Mouse (Mus musculus) stomach, postnatal 0 days (tissue): ENCODE data around the gene Rgs3. TPM values are rescaled to one million over a fixed set of nuclear protein-coding genes. Genes with fewer than 3 reads are reported as not detected.

Source experiments
- ATAC-seq: fragments of 200-750 bp; cut with Nextera tagmentation; 2 replicates; pipeline ENCODE4 v1.8.0; 2017; ENCODE audit not compliant: low FRiP score, low TSS enrichment
- DNase-seq: peaks from one replicate; pipeline ENCODE4 v3.0.0-alpha.2; 2016; ENCODE audit warnings: low spot score
- H3K27ac ChIP-seq: fragments of 300-500 bp; sonication (generic); replicated peaks from 2 replicates; pipeline ENCODE4 v1.5.1; 2014; ENCODE audit warnings: mild to moderate bottlenecking, control low read depth
- H3K27me3 ChIP-seq: fragments of 300-500 bp; sonication (generic); 2 replicates; pipeline ENCODE4 v1.6.1; 2014; ENCODE audit warnings: low read length; ENCODE audit not compliant: control insufficient read depth, insufficient read depth
- H3K36me3 ChIP-seq: fragments of 300-500 bp; sonication (generic); 2 replicates; pipeline ENCODE4 v1.6.1; 2014; ENCODE audit warnings: low read length, mixed read lengths; ENCODE audit not compliant: control insufficient read depth, insufficient read depth
- H3K4me1 ChIP-seq: fragments of 300-500 bp; sonication (generic); replicated peaks from 2 replicates; pipeline ENCODE4 v1.6.1; 2014; ENCODE audit warnings: antibody characterized with exemption; ENCODE audit not compliant: control insufficient read depth, insufficient read depth
- H3K4me2 ChIP-seq: fragments of 300-500 bp; sonication (generic); replicated peaks from 2 replicates; pipeline ENCODE4 v1.6.1; 2014; ENCODE audit warnings: low read depth, mild to moderate bottlenecking, control low read depth, moderate library complexity
- H3K4me3 ChIP-seq: fragments of 300-500 bp; sonication (generic); 2 replicates; pipeline ENCODE4 v1.5.1; 2014; ENCODE audit warnings: low read depth, low read length, control low read depth
- H3K9ac ChIP-seq: fragments of 300-500 bp; sonication (generic); 2 replicates; pipeline ENCODE4 v1.6.1; 2014; ENCODE audit warnings: mild to moderate bottlenecking, low read length, control low read depth, mixed read lengths
- H3K9me3 ChIP-seq: fragments of 300-500 bp; sonication (generic); 2 replicates; pipeline ENCODE4 v1.6.1; 2016; ENCODE audit warnings: low read length; ENCODE audit not compliant: control insufficient read depth
- CTCF ChIP-seq: IDR thresholded peaks from 2 replicates; pipeline ENCODE4 v1.5.1; 2016; ENCODE audit warnings: antibody characterized with exemption, low read depth, mild to moderate bottlenecking, moderate library complexity
- EP300 ChIP-seq: optimal IDR thresholded peaks from 2 replicates; pipeline ENCODE3; 2016; ENCODE audit warnings: antibody characterized with exemption
- WGBS: fragments of 180-500 bp; shearing (Covaris S2); extraction: QIAGEN DNeasy Blood & Tissue Kit; methylation state at CpG from one replicate; pipeline ENCODE4 v1.1.7; 2014; 5-methylcytosine and 5-hydroxymethylcytosine counted together
- polyA plus RNA-seq: library from polyadenylated mRNA; unstranded; fragments of >200 nt; fragmentation: Nextera tagmentation; extraction: Ambion mirVana; gene quantifications from 2 replicates; pipeline ENCODE4 v1.2.1, GENCODE M21; 2015

Rgs3 gene
- polyA plus RNA-seq, 1 experiment from 2014 or later, result 30.0 TPM

DNA sequence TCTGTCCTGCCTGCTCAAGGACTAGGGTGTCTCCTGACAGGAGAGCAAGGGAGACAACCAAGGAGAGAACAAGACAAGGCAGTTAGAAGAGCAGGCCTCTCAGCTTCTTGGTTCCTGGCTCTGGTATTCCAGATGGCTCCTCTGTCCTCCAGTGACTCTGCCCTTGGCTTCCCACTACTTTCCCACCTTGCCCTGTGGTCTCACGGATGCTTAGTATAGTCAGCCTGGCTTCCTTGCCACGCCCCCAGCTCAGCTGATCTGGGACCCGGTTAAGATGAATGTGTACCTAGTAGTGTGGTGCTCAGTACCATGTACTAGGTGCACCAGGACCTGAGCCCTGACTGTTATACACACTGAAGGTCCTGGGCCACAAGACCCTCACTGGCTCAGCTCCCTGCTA is 82.0 kb downstream of the Rgs3 start:
- H3K4me1 ChIP-seq, result peaks cover 7% of the 10 kb centered on the region; the same call in 1 of the 2 replicates
- ATAC-seq (no peak), DNase-seq (no peak)
- no peaks in the 10 kb centered on the region for H3K36me3 ChIP-seq
- no peaks in the 10 kb centered on the region for H3K9me3 ChIP-seq
- H3K27me3 ChIP-seq, result no peaks in the 10 kb centered on the region
- H3K9ac ChIP-seq, result peak overlapping the region; percentile 23; the same call in 1 of the 2 replicates
- H3K27ac ChIP-seq, result peak overlapping the region; percentile 31; the same call in 1 of the 2 replicates
- WGBS, result 62% methylated on average over 3 of the region's 3 CpGs
- TF ChIP-seq EP300 (no peak), CTCF (no peak)
- H3K4me3 ChIP-seq, result no peak overlapping the region
- H3K4me2 ChIP-seq, result no peak overlapping the region

DNA sequence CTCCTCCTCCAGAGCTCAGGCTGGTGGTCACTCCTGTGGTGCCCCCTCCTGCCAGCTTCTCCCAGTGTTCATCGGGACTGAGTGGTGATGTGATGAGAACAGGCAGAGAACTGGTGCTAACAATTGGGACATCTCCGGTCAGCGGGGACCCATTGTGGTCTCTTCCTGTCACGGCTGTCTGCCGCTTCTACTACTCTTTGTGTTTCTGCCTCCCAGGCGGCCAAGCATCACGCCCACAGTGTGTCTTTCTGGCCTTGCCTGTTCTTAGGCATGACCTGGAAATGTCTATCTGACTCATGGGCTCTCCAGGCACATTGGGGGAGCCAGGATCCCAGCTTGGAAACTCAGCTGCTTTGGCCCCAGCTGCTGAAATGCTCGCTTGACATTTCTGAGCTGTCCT is 83.8 kb downstream of the Rgs3 start:
- Histone ChIP-seq H3K9me3 (no peaks in the 10 kb centered on the region), H3K4me1 (peaks cover 7% of the 10 kb centered on the region; the same call in 1 of the 2 replicates), H3K4me3 (no peak overlapping the region), H3K27me3 (no peaks in the 10 kb centered on the region), H3K27ac (no peak overlapping the region), H3K36me3 (no peaks in the 10 kb centered on the region), H3K4me2 (no peak overlapping the region), H3K9ac (no peak overlapping the region)
- no peak for DNase-seq
- 78% methylated on average over 8 of the region's 8 CpGs for WGBS
- no peak for TF ChIP-seq EP300
- no peak for TF ChIP-seq CTCF
- no peak for ATAC-seq

DNA sequence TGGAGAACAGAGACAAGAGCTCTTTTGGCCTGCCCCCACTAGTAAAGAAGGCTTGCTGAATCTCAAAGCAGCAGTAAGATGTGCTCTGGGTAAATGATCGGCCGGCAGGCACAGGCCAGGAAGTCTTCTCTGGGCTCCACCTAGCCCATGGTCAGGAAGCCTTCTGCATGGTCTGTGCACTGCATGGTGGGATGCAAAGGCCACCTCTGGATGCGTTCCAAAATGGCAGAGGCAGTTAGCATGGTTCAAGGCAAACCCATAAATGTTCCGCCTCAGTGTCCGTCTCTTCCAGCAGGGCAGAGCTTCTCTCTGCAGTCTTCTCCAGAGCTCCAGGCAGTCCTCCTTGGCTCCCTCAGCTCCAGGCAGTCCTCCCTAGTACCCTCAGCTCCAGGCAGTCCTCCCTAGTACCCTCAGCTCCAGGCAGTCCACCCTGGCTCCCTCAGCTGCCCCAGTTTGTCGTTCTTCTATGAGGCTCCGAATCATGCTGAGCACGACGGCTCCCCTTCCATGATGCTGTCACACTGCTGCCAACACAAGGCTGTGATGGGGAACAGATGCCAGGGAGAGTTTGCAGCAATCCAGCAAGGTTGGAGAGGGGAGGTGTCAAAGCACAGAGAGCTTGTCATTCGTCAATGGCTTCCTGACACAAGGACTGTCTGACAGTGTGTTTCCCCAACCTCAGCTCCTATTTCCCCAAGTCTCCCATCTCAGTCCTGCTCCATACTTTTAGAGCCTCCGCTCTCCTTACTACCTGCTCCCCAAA is 84.6 kb downstream of the Rgs3 start:
- Histone ChIP-seq H3K27ac (no peak overlapping the region), H3K4me1 (peaks cover 7% of the 10 kb centered on the region; the same call in 1 of the 2 replicates), H3K9ac (no peak overlapping the region), H3K4me3 (no peak overlapping the region), H3K36me3 (no peaks in the 10 kb centered on the region), H3K27me3 (no peaks in the 10 kb centered on the region), H3K9me3 (no peaks in the 10 kb centered on the region), H3K4me2 (no peak overlapping the region)
- DNase-seq (no peak), ATAC-seq (no peak)
- 61% methylated on average over 11 of the region's 11 CpGs for WGBS
- TF ChIP-seq CTCF, result no peak

DNA sequence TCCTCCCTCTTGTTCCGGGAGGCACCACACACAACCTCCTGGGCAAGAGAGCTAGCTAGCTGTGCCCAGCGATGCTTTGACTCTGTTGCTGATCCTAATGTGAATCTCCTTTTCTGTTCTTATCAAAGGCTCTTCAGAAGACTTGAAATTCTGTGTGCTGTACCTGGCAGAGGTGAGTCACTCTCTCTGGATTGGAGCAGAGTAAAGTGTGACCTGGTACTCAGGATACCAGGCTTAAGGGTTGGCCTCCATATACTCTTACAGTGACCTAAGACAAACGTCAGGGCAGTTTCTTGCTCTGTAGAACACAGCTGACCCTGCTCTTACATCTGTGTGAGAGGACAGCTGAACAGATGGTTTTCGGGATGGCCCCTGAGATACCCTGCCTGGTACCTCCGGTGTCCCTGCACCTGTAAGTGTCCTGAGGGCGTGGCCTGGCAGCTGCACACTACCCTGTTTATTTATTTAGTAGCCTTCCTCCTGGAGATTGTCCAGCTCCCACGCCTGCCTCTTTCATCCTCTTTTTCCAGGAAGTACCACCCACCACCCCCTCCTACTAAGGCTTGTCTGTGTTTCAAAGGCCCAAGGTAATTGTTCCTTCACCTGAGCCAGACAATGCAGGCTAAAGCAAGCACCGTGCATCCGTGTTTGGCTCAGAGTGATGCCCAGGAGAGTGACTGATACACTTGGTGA is 87.1 kb downstream of the Rgs3 start:
- Histone ChIP-seq H3K27ac (no peak overlapping the region), H3K9ac (no peak overlapping the region), H3K9me3 (no peaks in the 10 kb centered on the region), H3K36me3 (no peaks in the 10 kb centered on the region), H3K4me2 (no peak overlapping the region), H3K4me1 (peaks cover 4% of the 10 kb centered on the region), H3K4me3 (no peak overlapping the region), H3K27me3 (no peaks in the 10 kb centered on the region)
- WGBS, result 54% methylated on average over 9 of the region's 9 CpGs
- ATAC-seq (peak; percentile 44; the same call in 1 of the 2 replicates), DNase-seq (peak; percentile 37)
- TF ChIP-seq CTCF (no peak), EP300 (no peak)

DNA sequence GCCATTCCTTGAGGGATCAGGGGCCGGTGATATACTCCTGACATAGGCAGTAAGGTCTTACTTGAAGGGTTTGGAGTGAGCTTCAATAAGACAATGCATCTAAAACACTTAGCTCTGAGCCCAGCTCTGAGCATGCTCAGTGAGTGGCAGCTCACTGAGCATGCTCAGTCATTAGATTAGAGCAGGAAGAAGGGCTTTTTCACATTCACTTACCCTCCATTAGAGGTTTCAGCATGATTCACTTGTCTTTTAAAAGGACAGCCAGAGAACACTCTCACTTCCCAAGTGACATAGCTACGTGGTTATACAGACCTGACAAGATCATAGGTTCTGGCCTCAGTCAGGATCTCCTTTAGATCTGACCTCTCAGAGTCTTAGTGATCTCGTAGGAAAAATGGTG is 89.2 kb downstream of the Rgs3 start:
- Histone ChIP-seq H3K27me3 (no peaks in the 10 kb centered on the region), H3K36me3 (no peaks in the 10 kb centered on the region), H3K9me3 (no peaks in the 10 kb centered on the region), H3K4me1 (peaks cover 4% of the 10 kb centered on the region), H3K9ac (no peak overlapping the region), H3K4me3 (no peak overlapping the region), H3K27ac (no peak overlapping the region), H3K4me2 (no peak overlapping the region)
- DNase-seq, result no peak
- TF ChIP-seq CTCF, result no peak
- TF ChIP-seq EP300, result no peak
- 84% methylated on average over 3 of the region's 3 CpGs for WGBS
- ATAC-seq, result no peak
